Mouse (Mus musculus) adrenal gland, adult 8-10 months (tissue): ENCODE results near the gene Sbk3. TPM values are rescaled to one million over a fixed set of nuclear protein-coding genes. Genes with fewer than 3 reads are reported as not detected.

Experiments
- DNase-seq: peaks from one replicate; pipeline ENCODE4 v3.0.0; 2022
- total RNA-seq, 4 experiments: library from RNA; stranded (reverse); gene quantifications; 2 replicates each; pipeline ENCODE4 v1.2.4; 2022

Gene Sbk3
- total RNA-seq, 4 experiments from 2014 or later = 0.15 to 0.74 (median 0.34) TPM

DNA sequence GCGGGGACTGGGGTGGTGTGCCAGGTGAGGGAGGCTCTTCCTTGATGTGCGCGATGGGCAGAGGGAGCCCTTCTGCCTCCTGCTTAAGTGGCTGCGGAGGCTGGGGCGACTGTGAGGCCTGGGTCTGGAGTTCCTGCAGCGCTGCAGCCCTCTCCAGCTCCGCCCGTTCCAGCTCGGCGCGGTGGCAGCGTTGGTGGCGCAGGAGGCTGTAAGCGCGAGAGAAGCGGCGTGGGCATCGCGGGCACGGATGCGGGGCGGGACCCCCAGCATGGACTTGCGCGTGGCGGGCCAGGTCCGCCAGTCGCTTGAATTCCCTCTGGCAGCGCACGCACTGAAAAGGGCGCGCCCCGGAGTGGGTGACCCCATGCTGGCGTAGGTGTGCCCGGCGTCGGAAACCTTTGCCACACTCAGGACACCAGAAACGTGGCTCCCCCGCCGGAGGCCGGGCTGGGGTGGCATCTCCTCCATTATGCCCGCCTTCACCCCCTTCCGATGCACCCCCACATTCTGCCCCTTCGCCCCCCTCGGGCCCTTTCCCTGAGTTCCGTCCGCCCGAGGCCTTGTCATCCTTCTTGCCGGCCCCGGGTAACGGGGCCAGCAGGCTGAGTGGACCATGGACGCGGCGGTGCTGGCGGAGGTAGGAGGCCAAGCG lies 22.5 kb upstream of the Sbk3 start:
- DNase-seq = no peak

DNA sequence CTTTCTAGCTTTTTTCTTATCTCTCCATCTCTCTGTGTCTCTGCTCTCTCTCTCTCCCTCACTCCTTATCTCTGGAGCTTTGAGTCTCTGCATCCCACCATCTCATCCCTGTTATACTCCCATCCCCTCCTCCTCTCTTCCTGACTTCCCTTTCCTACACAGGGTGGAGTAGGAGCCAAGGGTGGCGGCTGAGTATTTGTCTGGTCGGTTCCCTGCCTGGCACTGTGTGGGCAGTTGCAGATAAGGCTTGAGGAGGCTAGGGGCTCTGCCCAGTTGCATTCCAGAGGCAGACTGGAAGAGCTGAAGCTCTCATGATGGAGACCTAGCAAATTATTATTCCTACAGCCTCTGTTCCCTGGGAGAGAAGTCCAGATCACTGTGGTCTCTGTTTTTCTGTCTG lies 17.3 kb upstream of the Sbk3 start:
- no peak for DNase-seq

DNA sequence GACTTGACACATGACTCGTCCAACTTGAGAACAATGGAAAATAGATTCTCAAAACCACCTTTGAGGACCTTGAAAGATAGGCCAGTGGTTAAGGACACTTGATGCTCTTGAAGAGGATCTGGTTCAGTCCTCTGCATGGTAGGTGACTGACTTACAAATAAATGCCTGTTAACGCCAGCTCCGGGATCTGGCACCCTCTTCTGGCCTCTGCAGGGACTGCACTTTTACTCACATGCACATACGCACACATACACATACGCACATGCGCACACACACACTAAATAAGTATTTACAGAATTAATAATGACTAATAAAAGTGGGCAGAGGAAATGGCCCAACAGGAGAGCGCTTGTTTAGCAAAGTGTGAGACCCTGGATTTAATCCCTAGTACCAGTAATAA lies 5.9 kb upstream of the Sbk3 start:
- DNase-seq = no peak

DNA sequence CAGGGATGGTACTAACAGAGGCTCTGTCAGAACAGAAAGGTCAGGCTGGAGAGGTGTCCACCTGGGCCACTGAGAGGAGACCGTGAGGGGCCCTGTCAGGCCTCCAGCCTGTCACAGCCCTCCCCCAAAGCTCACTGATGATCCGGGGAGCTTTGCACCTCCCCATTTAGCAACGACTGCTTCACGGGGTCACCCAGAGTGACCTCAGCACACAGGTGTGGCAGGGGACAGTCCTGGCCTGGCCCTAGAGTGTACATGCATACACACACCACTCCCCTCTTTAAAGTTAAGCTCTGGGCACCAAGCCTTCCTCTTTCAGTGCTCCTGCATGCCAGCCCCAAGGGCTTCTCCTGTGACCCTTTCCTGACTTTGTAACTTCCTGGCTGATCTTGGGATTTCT lies 4.5 kb upstream of the Sbk3 start:
- DNase-seq = no peak

DNA sequence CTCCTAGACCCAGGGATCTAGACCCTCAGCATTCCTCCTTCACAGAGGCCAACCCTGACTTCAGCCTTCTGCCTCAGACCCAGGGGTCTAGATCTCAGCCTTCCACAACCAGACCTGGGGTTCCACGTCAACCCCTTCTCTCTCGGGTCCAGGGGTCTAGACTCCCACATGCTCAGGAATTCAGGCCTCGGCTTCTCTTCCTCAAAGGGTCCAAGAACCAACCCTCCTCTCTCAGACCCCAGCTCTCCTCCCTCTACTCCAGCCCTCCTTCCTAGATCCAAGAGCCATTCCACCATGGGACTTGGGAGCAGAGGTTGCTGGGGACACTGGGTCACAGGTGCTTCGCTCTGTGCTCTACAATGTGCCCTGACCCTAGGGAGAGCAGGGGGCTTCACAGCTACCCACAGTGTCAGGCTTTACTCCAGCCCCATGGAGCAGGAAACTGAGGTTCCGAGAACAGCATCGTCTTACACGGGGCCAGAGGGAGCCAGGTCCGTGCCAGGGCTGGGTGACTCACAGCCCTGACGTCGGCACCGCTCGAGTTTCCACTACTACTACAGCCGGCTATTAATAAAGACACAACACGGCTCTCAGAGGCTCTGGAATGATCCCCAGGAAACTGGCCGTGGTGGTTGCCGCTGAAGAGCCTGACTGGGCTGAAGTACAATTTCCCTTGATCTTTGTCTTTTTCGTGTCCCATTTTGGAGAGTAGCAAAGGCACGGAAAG lies 1.5 kb upstream of the Sbk3 start:
- DNase-seq = peak; percentile 77

DNA sequence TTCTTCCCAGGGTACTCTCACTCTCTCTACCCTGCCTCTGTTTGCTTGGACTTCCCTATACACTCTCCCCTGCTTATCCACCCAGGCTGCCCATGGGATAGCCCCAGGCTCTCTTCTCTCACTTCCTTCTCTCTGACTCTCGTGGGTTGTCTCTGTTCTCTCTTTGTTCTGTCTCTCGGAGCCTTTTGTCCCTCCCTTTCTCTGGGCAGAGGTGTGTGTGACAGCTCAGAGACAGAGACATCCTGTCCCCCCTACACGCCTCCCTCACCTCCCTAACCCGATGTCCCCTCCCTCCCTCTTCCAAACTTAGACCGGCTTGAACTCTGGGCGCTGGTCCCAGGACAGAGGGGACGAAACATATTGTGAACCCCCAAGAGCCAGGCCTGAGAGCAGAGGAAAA lies 742 bp upstream of the Sbk3 start:
- DNase-seq = no peak

DNA sequence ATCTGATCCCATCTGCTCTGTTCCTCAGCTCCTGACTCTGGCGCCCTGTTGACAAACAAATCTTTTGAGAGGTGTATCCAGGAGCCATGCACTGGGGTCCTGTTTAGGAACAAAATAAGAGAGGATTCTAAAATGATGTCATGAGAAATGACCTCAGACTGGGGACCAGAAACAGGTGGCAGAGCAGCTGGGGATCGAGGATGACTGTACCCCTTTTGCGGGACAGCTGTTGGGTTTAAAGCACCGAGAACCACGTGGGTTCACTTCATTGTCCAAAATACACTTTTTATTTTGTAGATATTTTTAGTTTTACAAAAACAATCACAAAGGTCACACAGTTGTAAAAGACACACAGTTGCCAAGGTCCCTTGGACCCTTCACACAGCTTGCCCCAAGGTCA lies 6.0 kb downstream of the Sbk3 start:
- DNase-seq = no peak

DNA sequence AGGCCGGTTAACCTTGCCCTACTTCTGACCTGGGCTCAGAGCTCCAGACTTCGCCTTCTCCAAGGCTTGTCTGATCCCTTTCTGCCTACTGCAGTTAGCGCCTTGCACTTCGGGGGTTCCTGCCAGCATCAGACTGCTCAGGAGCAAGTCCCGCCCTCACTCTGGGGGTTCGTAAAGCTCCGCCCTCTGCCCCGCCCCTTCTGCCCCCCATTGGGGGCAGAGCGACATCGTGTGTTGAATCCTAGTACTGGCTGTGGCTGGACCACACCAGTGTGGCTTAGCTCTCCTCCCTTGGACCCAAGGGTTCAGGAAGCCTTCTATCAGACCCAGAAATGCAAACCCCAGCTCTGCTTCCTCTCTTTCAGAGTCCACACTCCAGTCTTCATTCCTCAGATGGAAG lies 6.7 kb downstream of the Sbk3 start, which contains the start of gene Sbk2:
Gene Sbk2 (minus strand): TSS at position 135 of the 400 bp plus-strand sequence.
- DNase-seq = peak; percentile 76

DNA sequence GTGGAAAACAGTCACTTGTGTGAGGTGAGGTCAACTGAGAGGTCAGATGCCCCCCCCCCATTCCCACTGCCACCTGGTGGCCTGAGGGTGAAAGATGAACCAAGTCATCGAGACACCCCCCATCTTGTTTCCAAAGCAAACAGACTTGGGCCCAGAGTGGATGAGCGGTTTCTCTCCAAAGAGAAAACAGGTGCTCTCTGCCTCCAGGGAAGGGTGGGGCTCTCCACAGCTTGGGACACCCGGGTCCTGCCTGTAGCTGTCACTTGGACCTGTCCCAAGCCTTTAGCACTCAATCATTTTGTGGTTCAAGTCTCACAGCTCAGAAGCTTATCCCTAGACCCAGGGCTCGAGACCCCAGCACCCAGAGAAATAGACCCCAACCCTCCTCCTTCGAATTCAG lies 7.4 kb downstream of the Sbk3 start:
- DNase-seq = no peak

DNA sequence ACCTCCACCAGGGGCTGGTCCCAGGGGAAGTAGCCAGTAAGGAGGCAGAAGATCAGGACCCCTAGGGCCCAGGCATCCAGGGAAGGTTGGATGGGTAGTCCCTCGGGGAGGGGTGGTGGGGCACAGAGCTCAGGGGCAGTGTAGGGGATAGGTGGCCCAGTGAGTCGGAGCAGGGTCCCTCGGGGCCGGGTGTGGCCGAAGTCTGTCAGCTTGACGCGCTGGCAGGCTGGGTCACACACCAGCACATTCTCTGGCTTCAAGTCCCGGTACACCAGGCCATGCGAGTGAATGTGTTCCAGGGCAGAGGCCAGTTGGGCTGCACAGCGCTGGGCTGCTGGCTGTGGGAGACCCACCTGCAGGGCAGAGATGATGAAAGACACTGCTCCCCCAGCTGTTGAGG lies 13.6 kb downstream of the Sbk3 start:
- no peak for DNase-seq

DNA sequence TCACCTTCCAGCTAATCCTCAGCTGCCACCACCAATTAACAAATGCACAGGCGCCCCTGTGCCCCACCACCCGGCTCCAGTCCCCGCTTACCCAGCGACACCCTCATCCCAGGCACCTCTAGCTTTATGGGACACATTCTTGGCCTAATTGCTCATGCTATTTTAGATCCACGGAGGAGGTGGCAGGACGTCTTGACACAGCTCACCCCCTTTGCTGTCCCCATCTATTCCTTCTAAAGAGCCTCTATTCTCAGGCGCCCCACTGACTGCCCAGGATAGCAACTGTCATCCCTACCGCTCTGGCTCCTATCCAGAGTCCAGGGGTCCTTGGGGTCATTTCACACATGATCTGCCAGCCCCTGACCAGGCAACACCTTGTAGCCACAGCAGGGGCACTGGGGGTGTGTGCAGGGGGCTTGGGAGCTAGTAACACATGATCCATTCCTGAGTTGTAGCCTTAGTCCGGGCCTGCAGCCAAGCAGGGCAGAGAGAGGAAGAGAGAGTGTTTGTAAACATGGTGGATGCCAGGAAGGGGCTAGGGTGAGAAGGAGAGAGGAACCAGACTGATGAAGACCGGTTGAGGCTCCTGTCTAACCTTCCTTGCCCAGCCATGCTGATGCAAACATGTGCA lies 17.0 kb downstream of the Sbk3 start:
- no peak for DNase-seq

DNA sequence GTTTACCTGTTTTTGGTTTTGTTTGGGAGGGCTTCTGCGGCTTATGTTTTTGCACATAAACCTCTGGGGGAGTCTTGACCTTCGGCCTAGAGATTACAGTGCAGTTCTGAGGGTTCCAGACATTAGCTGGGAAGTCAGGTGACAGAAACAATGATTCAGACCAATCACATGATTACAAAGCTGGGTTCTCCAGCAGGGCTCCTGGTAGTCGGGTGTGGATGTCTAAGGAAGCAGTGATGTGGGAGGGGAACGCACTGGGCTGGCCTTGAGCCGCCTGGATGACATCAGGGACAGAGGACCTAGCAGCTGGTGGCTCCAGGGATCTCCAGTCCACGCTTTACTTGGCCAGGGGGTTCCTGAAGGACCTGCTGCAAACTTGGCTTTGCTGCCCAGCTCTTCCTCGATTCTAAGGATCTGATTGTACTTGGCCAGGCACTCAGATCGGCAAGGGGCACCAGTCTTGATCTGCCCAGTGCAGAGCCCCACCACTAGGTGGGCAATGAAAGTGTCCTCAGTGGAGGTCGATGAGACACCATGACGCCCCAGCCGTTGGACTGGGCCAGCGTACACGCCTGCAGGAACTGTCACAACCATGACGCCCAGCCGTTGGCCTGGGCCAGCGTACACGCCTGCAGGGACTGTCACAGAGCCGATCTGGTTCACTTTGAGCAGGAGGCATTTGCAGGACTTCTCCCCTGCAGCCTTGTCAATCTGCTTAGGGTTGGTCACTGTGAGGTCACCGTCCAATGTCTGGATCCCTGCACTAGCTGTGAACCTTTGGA lies 20.2 kb downstream of the Sbk3 start:
- peak; percentile 51 for DNase-seq

DNA sequence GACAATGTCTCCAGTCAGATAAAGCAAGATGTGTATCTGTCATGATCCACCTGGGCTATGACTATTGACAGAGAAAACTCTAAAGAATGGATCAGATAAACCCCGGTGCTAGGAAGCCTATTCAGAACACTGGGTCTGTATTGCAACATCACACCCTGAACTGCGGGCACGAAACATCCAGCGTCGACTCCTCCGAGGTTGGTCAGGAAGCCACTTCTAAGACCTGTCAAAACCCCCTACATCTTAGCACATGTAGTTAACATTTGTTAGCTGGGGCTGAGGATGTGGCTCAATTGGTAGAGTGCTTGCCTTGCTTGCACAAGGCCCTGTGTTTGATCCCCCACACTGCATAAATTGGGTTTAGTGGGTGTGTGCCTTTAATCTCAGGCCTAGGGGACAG lies 22.6 kb downstream of the Sbk3 start:
- no peak for DNase-seq

DNA sequence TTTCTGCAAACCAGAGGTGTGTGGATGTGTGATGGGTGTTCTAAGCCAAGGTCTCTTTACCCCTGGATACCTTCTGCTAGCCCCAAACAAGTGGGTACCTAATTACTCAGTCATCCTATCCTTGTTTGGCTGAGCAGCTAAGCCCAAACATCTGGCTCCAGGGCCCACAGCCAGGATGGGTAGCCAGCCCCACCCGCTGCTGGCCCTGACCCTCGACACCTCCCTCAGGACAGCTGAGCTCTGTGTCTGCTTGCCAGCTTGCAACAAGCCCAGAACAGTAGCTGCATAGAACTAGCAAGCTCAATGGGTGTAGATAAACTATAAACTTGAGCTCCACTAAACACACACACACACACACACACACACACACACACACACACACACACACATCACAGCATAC lies 23.1 kb downstream of the Sbk3 start:
- peak; percentile 69 for DNase-seq

DNA sequence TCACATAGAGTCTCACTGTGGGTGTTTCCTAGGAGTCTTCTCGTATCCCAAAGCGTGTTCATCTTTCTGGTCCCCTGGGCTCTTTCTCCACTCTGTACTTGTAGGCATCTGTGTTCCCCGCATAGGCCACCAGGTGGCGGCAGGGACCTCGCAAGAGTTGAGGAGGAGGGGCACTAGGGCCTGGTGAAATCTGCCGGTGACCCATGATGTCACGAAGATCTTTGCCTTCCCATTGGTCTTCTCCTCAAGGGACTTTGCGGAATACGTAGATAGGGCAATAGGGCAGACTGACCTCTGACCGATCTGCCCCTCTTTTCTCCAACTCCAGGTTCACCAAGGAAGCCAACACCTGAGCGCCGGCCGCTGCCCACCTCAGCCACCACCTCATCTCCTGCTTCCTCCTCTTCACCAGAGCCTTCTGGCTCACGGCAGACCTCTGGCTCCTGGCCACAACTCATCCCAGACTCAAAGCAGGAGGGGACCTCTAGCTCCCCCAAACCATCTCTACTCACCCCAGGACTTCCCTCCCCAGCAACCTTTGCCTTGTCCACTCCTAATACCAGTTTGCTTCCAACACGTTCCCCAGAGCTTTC lies 27.6 kb downstream of the Sbk3 start:
- DNase-seq = peak; percentile 91

DNA sequence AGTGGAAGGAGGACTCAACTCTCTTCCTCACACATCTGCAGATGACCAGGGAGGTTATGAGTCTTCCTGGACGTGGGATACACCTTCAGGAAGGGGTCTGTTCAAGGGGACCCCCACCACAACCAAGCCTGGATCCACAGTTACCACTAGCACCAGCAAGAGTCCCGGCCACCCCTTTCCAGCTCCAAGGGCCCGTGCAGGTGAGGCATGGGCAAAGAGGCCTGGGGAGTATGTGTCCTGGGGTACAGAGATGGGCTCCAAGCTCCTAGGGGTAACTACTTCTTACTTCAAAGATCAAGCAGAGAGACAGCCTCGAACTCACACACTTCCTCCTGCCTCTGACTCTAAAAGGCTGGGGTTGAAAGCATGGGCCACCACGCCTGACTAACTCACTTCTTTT lies 28.3 kb downstream of the Sbk3 start:
- no peak for DNase-seq

DNA sequence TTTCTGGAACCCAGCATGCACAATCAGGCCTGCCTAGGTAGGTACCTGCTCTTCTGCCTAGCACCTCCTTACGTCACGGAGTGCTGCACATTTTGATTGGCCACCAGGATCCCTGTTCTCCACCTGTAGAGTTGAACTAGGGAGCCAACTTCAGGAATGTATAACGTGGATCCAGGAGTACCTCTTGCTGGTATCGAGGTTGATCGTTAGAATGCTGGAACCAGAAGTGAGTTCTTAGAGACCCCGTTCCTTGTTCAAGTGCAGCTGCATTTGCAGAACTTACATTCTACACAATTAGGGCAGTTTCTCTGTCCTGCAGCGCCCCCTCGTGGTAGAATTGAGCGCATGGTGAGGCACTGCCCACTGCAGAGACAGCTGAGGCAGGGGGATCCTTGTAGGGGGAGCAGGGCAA lies 30.9 kb downstream of the Sbk3 start:
- DNase-seq = peak; percentile 72

DNA sequence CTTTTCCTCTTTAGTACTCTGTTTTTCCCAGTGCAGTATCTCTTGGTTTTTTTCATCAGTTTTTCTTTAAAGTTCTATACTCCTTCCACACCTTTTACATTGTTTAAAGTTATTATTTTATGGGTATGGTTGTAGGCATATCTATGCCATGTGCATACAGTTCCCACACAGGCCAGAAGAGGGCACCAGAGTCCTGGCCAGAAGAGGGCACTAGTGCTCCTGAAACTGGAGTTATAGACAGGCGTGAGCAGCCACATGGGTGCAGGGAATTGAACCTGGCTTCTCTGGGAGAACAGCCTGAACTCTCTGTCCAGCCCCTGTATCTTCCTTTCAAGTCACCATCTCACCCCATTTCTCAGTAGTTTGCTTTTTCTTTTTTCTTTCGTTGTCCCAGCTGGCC lies 32.5 kb downstream of the Sbk3 start:
- no peak for DNase-seq

DNA sequence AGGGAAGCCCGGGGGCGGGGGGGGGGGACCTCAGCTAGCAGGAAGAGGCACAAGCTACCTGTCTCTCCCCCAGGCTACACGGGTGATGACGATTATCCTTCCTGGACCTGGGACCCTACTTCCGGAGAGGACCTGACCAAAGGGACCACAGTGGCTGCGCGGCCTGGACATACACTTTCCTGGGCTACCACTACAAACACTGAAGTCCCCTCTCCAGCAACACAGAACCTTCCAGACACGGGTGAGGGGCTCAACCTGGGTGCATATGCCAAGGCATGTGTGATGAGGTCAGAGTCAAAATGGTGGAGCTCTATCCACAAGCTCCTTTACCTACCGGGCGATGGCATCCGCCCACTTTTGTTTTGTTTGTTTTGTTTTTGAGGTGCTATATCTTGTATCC lies 33.6 kb downstream of the Sbk3 start:
- no peak for DNase-seq

DNA sequence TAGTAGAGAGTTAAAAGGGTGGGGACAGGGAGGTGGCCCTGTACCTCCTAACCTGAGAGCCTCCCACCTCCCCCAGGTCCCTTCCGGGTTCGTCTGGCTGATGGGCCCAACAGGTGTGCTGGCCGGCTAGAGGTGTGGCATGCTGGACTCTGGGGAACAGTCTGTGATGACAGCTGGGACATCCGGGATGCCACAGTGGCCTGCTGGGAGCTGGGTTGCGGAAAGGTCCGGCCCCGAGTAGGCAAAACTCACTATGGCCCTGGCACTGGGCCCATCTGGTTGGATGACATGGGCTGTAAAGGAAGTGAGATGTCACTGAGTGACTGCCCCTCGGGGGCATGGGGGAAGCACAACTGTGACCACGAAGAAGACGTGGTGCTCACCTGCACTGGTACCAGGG lies 34.1 kb downstream of the Sbk3 start:
- no peak for DNase-seq

DNA sequence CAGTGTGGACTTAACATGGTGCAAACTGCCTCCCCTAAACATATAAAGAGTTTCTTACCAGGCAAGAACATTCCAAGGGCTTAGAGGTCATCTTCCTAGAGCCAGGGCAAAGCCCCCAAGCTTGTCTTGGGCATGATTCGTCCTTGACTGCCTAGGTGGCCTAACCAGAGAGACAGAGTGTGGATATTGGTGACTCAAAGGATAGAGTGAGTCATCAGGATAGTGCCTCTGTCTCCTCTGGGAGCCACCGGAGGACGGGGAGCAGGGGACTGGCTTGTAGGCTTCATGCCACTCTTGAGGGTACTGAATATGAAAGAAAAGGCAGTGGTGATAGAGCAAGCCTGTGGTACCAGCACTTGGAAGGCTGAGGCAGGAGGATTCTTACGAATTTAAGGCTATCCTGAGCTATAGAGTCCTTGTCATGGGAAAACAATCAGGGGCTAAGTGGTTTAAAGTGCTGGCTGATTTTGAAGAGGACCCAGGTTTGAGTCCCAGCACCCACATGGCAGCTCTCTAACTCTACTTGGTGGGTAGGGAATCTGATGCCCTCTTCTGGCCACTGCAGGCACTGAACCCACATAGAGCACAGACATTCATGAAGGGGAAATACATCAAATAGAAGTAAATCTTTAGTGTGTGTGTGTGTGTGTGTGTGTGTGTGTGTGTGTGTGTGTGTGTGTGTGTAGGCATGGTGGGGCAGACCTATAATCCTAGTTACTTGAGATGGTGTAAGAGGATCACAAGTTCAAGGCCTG lies 36.6 kb downstream of the Sbk3 start:
- DNase-seq = no peak

DNA sequence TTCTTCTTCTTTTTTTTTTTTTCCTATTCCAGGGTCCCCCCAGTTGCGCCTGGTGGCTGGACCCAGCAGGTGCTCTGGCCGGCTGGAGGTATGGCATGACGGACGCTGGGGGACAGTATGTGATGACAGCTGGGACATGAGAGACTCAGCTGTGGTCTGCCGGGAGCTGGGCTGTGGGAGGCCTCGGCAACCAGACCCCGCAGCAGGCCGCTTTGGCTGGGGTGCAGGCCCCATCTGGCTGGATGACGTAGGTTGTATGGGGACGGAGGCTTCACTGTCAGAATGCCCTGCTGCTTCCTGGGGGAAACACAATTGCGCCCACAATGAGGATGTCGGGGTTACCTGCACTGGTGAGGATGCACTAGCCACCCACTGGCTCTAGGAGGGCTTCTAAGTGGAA lies 37.9 kb downstream of the Sbk3 start:
- no peak for DNase-seq
